Mouse (Mus musculus) leukemia stem cell, adult 10-12 weeks (primary cell): ENCODE results near the gene 2300009A05Rik. TPM values are rescaled to one million over a fixed set of nuclear protein-coding genes. Genes with fewer than 3 reads are reported as not detected.

Experiments
- polyA plus RNA-seq: library from polyadenylated mRNA; stranded (reverse); fragments of >175 nt; gene quantifications from 2 replicates; pipeline ENCODE4 v1.2.3, GENCODE M21; 2012; ENCODE audit warnings: low replicate concordance

The 2300009A05Rik gene
- polyA plus RNA-seq = 47.2 and 98.0 TPM in 2 replicates

DNA sequence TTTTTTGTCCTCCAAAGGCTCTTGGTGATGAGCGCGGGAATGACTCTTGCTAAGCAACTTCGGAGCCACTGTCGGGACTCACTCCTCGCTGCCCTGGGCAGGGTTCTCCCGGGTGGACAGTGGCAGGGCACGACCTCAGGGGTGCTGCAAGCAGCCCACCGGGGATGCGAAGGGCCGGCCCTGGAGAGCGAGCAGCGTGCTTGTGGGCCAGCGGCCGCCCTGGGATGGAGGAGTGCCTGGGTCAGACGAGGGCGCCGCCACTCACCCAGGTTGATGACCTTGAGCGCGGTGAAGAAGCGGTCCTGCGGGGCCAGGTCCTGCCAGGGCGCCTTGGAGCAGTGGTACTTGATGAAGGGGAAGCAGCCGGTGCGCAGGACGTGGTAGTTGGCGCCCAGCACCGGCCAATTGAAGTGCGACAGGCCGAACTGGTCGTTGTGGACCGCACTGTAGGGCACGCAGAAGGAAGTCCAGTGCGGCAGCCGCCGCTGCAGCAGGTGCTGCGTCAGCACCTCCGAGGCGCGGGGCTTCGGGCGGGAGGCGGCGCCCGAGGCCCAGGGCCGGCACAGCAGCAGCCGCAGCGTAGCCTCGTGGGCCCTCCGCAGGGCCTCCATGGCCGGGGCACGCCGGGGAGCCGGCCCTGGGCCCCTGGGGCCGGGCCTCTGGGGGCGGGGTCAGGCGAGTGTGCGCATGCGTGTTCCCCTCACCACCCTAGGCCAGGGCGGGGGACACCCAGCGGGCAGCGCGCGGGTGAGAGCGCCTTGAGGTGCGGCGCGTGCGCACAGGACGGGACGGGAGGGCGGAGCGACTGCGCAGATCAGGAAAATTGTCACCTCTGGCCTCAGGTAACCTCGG lies at the start of gene 2300009A05Rik:
Gene 2300009A05Rik (minus strand): TSS at position 636 of the 852 bp plus-strand sequence.

DNA sequence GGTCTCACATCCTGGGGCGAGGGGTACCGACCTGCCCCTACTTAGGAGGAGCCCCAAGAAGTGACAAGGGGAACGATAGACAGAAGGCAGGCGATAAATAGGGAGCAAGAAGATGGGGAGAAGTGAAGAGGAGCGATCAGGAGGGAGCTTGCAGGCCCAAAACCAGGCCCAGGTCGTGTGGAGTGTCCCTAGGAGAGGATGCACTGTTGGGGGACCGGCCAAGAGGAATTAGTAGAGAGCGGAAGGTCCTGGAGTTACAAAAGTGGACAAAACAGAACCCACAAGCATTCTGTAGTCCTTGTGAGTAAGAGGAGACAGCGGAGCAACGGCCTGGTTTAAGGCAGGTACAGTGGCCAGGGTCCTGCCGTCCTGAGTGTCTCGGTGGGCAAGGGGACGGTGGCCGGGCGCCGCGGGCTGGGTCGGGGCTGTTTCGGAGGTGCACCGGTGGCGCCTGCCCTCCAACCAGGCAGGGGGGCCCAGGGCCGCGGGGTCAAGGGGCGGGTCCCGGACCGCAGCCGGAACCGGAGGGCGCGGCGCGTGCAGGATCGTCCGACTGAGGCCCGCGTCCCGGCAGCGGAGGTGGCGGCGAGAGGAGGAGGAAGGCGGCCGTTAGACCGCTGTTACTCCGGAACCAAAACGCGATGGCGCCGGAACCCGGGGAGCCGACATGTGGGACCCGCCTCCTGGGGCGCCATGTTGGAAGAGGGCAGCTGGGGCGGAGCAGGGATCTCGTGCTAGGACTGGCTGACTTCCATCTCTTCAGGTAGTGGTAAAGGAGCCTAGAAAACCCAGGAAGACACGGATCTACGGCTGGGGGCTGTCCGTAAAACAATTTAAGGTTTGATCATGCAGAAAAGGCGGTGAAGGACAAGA lies 21.5 kb downstream of the 2300009A05Rik start, which contains the start of gene Map2k5:
Gene Map2k5 (minus strand): TSS at position 633 of the 873 bp plus-strand sequence.

Other genes with a start within 250 kb of the 2300009A05Rik start
- 42.7 and 59.0 TPM in 2 replicates for gene Map2k5, start 21.3 kb downstream of the 2300009A05Rik start, polyA plus RNA-seq
- gene Iqch, start 203.2 kb upstream of the 2300009A05Rik start, polyA plus RNA-seq = not detected in 2 replicates
- gene Aagab, start 203.4 kb upstream of the 2300009A05Rik start, polyA plus RNA-seq = 0.71 and 5.1 TPM in 2 replicates